Mouse (Mus musculus): ENCODE data around the gene Gga3.

DNA sequence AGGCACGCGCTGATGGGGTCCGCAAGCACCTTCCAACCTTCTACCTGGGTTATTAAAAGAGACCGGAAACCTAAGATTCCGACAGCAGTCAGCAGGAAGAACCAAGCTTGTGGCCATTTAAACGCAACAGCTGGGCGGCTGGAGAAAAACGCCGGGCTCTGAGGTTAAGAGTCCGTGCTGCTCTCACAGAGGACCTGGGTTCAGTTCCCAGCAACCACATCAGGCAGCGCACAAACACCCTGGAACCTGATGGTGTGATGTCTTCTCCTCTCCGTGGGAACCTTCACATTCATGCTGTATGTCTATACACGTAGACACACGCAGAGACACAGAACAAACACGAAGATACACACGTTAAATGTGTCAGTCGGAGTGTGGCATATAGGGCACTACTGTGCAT, 48.1 kb downstream of the Gga3 start:
- TF ChIP-seq FLI1 (IDR thresholded peaks at IDR 0.05; ENCODE audit: low read length) (no peak), GATA1 (IDR thresholded peaks at IDR 0.05; ENCODE audit: borderline replicate concordance, low read length) (no peak)

All from megakaryocyte, embryonic 14.5 days (primary cell).